Mouse (Mus musculus) spleen, adult 2 months (tissue): Measurements from ENCODE around the gene G0s2.

ENCODE experiments used
- CTCF ChIP-seq: fragments of 200-500 bp; IDR thresholded peaks from 2 replicates; pipeline ENCODE4 v1.5.1; 2011; ENCODE audit warnings: mild to moderate bottlenecking, inconsistent platforms; ENCODE audit not compliant: insufficient read depth, insufficient read length, insufficient replicate concordance; ENCODE audit errors: extremely low read depth
- POLR2A ChIP-seq: fragments of 200-500 bp; IDR thresholded peaks from 2 replicates; pipeline ENCODE4 v1.6.1; 2011; ENCODE audit warnings: low read depth, low read length, inconsistent platforms

DNA sequence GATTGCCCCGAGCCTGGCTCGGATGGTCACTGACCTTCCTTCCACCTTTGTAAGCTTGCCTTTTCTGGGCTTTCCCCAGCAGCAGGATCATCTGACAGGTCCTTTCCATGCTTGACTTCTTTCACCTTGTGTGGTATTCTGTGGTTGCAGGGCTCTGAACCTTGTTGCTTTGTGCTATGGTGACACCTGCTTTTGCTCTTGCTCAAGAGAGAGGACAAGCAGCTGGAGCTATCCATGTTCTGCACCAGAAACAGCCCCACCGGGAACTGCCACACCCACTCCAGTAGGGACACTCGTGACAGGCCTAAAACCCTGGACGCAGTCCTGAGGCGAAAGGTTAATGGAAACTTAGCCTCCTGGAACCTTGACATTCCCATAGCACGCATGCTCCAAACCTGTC, 21.6 kb downstream of the G0s2 start:
- TF ChIP-seq POLR2A (no peak), CTCF (no peak)
